Mouse (Mus musculus): ENCODE results near the gene Gal. TPM values are rescaled to one million over a fixed set of nuclear protein-coding genes. Genes with fewer than 3 reads are reported as not detected.

Gal gene
- 14.0 TPM in 2 replicates for polyA plus RNA-seq (2014; fragmentation: Nextera tagmentation; extraction: Ambion mirVana)

DNA sequence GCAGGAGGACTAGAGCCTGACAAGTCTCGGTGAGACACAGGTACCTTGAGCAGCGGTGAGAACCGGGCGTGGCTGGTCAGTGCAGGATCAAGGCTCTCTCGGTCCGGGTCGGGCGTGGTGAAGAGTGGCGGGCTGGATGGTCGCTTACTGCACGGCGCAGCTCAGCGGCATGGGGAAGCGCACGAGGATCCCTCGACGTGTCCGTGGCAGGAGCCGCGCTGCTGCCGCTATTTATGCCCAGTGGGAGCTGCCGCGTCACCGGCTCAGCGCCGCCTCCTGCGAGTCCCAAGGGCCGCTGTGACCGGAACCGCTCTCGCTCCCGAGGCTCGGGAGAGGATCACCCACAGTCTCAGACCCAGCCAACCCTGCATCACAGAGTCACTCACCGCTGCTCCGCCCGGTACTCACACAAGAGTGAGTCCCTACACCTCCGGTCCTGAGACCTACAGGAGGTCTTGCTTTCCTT is at the start of gene Gal:
TSS of gene Gal (minus strand) at position 277 of the 466 bp plus-strand sequence.
- ATAC-seq (replicated peaks; ENCODE audit: insufficient number of reproducible peaks, low FRiP score, low TSS enrichment): 0 out of 2 replicates have a peak, but pooled peaks have one; percentile 46
- Histone ChIP-seq H3K9ac (ENCODE audit: low read depth, low read length) (peak within 1 kb of the TSS; percentile 43; the same call in 1 of the 2 replicates), H3K27me3 (ENCODE audit: control insufficient read depth, insufficient read depth, low read length) (peaks cover 37% of the 10 kb centered on the region), H3K9me3 (replicated peaks; ENCODE audit: control insufficient read depth, low read length) (peaks cover 3% of the 10 kb centered on the region; the same call in 1 of the 2 replicates), H3K4me2 (peak within 1 kb of the TSS; percentile 68), H3K4me1 (ENCODE audit: control insufficient read depth, insufficient read depth, low read length) (0 out of 2 replicates have a peak, but pooled peaks cover 3% of the 10 kb centered on the region), H3K36me3 (ENCODE audit: control insufficient read depth, insufficient read depth, low read length) (no peaks in the 10 kb centered on the region), H3K4me3 (ENCODE audit: low read depth, low read length) (peak within 1 kb of the TSS; percentile 40), H3K27ac (ENCODE audit: low read depth, low read length) (no peak within 1 kb of the TSS)
- WGBS (ENCODE audit: insufficient replicate concordance): 3% methylated on average over 37 of the region's 37 CpGs

DNA sequence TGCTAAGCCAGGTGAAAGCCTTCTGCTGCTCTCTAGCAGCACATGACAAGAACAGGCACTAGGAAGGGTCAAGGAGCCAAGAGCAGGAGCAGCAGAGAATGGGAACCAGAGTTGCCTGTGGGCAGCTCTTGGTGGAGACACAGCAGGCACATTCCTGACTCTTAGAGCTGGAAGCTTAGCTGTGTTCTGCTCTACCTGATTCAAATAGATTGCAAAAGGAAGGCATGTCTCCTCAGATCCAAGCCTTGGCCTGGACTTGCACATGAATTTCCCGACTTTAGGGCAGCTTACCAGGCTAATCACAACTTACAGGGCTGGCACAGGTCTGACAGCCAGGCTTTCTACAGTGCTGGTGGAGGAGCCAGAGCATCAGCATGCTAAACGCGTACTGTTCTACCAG is 45.6 kb upstream of the Gal start:
- ATAC-seq (replicated peaks; ENCODE audit: insufficient number of reproducible peaks, low FRiP score, low TSS enrichment): no peak
- Histone ChIP-seq H3K9ac (ENCODE audit: low read depth, low read length) (no peak overlapping the region), H3K4me2 (no peak overlapping the region), H3K9me3 (replicated peaks; ENCODE audit: control insufficient read depth, low read length) (no peaks in the 10 kb centered on the region), H3K27ac (ENCODE audit: low read depth, low read length) (no peak overlapping the region), H3K4me3 (ENCODE audit: low read depth, low read length) (no peak overlapping the region), H3K36me3 (ENCODE audit: control insufficient read depth, insufficient read depth, low read length) (peaks cover 46% of the 10 kb centered on the region), H3K27me3 (ENCODE audit: control insufficient read depth, insufficient read depth, low read length) (no peaks in the 10 kb centered on the region), H3K4me1 (ENCODE audit: control insufficient read depth, insufficient read depth, low read length) (no peaks in the 10 kb centered on the region)
- WGBS (ENCODE audit: insufficient replicate concordance): 94% methylated on average over 3 of the region's 3 CpGs

DNA sequence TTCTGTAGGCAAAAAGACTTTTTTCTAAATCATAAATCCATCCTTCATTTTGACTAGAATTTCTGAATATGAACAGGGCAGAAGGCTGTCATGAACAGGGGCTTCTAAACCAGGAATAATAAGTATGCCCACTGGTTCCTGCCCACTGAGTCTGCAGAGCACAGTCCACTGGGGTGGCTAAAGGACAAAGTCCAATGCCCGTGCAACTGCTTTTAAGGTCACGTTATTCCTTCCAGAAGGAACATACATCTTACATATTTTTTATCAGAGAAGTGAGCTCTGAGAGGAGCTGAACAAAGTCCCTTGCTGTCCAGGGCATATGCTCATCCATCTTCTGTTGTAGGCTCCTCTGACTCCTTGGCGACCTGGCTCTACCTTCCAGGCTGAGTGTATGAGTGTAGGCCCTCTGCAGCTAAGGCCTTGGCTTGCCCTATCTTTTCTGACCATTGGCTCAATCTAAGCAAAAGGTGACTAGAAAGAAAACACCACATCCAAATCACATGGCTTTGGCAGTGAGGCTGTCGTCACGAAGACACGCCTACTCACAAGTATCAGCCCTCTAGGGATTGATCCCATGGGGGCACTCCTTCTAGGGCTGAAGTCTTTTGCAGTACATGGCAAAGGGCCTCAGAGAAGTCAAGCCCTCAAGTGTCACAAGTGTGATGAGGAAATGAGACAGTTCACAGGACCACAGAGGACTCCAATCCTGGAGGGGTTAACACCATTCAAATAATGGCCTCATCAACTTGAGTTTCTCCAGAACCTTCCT is 44.2 kb upstream of the Gal start:
- 92% methylated on average over 6 of the region's 6 CpGs for WGBS (ENCODE audit: insufficient replicate concordance)
- peaks cover 47% of the 10 kb centered on the region for H3K36me3 ChIP-seq (ENCODE audit: control insufficient read depth, insufficient read depth, low read length)

DNA sequence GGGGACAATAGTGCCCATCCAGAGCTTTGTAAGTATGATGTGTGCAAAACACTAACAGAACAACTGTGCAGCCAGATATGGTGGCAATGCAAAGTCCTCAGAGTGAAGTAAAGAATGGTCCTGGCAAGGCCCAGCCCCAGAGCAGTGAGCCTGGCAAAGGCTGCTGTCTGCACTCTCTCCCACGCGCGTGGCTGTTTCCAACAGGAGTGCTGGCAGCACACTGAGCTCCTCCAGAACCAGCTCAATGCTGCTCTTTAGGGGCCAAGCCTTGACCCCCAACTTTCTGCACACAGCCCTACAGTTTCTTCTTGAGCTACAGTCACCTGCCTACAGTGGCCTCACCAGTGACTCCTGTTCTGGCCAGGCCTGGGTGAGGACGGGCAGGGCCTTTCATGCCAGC is 43.4 kb upstream of the Gal start:
- 91% methylated on average over 4 of the region's 4 CpGs for WGBS (ENCODE audit: insufficient replicate concordance)
- Histone ChIP-seq H3K36me3 (ENCODE audit: control insufficient read depth, insufficient read depth, low read length) (peaks cover 47% of the 10 kb centered on the region), H3K4me3 (ENCODE audit: low read depth, low read length) (no peak overlapping the region), H3K4me2 (no peak overlapping the region), H3K9me3 (replicated peaks; ENCODE audit: control insufficient read depth, low read length) (no peaks in the 10 kb centered on the region), H3K4me1 (ENCODE audit: control insufficient read depth, insufficient read depth, low read length) (no peaks in the 10 kb centered on the region), H3K27me3 (ENCODE audit: control insufficient read depth, insufficient read depth, low read length) (no peaks in the 10 kb centered on the region), H3K9ac (ENCODE audit: low read depth, low read length) (no peak overlapping the region), H3K27ac (ENCODE audit: low read depth, low read length) (no peak overlapping the region)
- no peak for ATAC-seq (replicated peaks; ENCODE audit: insufficient number of reproducible peaks, low FRiP score, low TSS enrichment)

More for the DNA sequence above, 44.2 kb upstream of the Gal start:
- H3K4me1 ChIP-seq (ENCODE audit: control insufficient read depth, insufficient read depth, low read length): no peaks in the 10 kb centered on the region
- no peak overlapping the region for H3K4me2 ChIP-seq
- no peak for ATAC-seq (replicated peaks; ENCODE audit: insufficient number of reproducible peaks, low FRiP score, low TSS enrichment)
- no peak overlapping the region for H3K4me3 ChIP-seq (ENCODE audit: low read depth, low read length)
- H3K27ac ChIP-seq (ENCODE audit: low read depth, low read length): no peak overlapping the region
- no peak overlapping the region for H3K9ac ChIP-seq (ENCODE audit: low read depth, low read length)
- H3K9me3 ChIP-seq (replicated peaks; ENCODE audit: control insufficient read depth, low read length): no peaks in the 10 kb centered on the region
- H3K27me3 ChIP-seq (ENCODE audit: control insufficient read depth, insufficient read depth, low read length): no peaks in the 10 kb centered on the region

DNA sequence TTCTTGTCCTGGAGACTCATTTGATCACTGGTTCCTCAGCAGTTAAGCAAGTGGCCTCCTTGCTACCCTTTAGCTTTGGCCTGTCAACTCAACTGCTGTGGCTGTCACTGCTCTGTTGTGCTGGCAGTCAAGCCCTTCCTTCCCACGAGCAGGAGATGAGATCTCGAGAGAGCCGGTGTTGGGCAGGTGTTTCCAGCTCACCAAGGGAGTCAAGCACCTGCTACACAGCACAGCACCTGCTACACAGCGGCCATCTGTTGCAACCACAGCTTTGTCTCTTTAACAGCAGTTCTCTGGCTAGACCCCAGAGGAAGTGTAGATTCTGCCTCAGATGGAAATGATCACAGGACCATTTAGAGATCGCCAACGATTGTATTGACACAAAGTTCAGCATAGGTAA is 37.3 kb upstream of the Gal start:
- Histone ChIP-seq H3K9me3 (replicated peaks; ENCODE audit: control insufficient read depth, low read length) (0 out of 2 replicates have a peak, but pooled peaks cover 2% of the 10 kb centered on the region), H3K9ac (ENCODE audit: low read depth, low read length) (no peak overlapping the region), H3K4me2 (no peak overlapping the region), H3K27ac (ENCODE audit: low read depth, low read length) (no peak overlapping the region), H3K4me3 (ENCODE audit: low read depth, low read length) (no peak overlapping the region), H3K4me1 (ENCODE audit: control insufficient read depth, insufficient read depth, low read length) (no peaks in the 10 kb centered on the region; the same call in none of the 2 replicates), H3K36me3 (ENCODE audit: control insufficient read depth, insufficient read depth, low read length) (peaks cover 13% of the 10 kb centered on the region), H3K27me3 (ENCODE audit: control insufficient read depth, insufficient read depth, low read length) (no peaks in the 10 kb centered on the region)
- ATAC-seq (replicated peaks; ENCODE audit: insufficient number of reproducible peaks, low FRiP score, low TSS enrichment): no peak
- 54% methylated on average over 6 of the region's 6 CpGs for WGBS (ENCODE audit: insufficient replicate concordance)

DNA sequence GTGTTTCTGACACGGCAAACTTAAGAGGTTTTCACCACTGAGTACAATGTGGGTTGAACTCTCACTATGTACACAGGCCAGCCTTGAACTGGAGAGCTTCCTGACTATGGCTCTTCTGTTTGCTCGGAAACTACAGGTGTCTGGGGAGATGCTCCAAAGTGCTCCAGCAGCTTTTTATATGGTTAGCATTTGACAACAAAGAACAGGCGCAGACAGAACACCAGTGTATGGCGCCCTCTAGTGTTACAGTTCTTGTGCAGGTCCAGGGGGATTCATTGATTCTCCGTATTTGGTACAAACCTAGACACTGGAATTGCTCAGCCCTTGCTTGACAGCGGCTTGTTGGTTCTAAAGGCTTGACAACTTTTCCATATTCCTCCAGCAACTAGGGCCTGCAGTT is 36.8 kb upstream of the Gal start:
- Histone ChIP-seq H3K36me3 (ENCODE audit: control insufficient read depth, insufficient read depth, low read length) (peaks cover 13% of the 10 kb centered on the region), H3K27ac (ENCODE audit: low read depth, low read length) (no peak overlapping the region), H3K4me2 (no peak overlapping the region), H3K4me3 (ENCODE audit: low read depth, low read length) (no peak overlapping the region), H3K9ac (ENCODE audit: low read depth, low read length) (no peak overlapping the region), H3K4me1 (ENCODE audit: control insufficient read depth, insufficient read depth, low read length) (no peaks in the 10 kb centered on the region; the same call in none of the 2 replicates), H3K27me3 (ENCODE audit: control insufficient read depth, insufficient read depth, low read length) (no peaks in the 10 kb centered on the region), H3K9me3 (replicated peaks; ENCODE audit: control insufficient read depth, low read length) (0 out of 2 replicates have a peak, but pooled peaks cover 2% of the 10 kb centered on the region)
- WGBS (ENCODE audit: insufficient replicate concordance): 26% methylated on average over 6 of the region's 6 CpGs
- ATAC-seq (replicated peaks; ENCODE audit: insufficient number of reproducible peaks, low FRiP score, low TSS enrichment): no peak; the same call in 1 of the 2 replicates

DNA sequence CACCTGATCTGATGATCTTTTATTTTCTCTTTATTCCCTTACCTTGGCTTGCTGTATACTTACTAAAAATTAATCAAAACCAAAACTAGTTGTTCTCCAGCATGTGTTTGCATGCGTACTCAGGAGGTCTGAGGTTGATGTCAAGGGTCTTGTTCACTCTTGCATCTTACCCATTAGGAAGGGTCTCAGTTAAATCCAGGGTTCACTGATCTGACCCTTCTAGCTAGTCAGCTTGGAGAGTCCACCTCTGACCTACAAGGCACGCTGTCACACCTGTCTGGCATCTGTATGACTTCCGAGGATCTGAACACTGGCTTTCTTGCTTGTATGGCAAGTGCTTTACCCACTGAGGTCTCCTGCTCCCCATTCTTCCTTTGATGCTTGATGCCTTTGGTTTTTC is 36.4 kb upstream of the Gal start:
- Histone ChIP-seq H3K9ac (ENCODE audit: low read depth, low read length) (no peak overlapping the region), H3K27me3 (ENCODE audit: control insufficient read depth, insufficient read depth, low read length) (no peaks in the 10 kb centered on the region), H3K4me1 (ENCODE audit: control insufficient read depth, insufficient read depth, low read length) (no peaks in the 10 kb centered on the region; the same call in none of the 2 replicates), H3K36me3 (ENCODE audit: control insufficient read depth, insufficient read depth, low read length) (peaks cover 13% of the 10 kb centered on the region), H3K4me2 (no peak overlapping the region), H3K27ac (ENCODE audit: low read depth, low read length) (no peak overlapping the region), H3K9me3 (replicated peaks; ENCODE audit: control insufficient read depth, low read length) (0 out of 2 replicates have a peak, but pooled peaks cover 2% of the 10 kb centered on the region), H3K4me3 (ENCODE audit: low read depth, low read length) (no peak overlapping the region)
- no peak for ATAC-seq (replicated peaks; ENCODE audit: insufficient number of reproducible peaks, low FRiP score, low TSS enrichment)
- WGBS (ENCODE audit: insufficient replicate concordance): 91% methylated on average over 3 of the region's 3 CpGs

DNA sequence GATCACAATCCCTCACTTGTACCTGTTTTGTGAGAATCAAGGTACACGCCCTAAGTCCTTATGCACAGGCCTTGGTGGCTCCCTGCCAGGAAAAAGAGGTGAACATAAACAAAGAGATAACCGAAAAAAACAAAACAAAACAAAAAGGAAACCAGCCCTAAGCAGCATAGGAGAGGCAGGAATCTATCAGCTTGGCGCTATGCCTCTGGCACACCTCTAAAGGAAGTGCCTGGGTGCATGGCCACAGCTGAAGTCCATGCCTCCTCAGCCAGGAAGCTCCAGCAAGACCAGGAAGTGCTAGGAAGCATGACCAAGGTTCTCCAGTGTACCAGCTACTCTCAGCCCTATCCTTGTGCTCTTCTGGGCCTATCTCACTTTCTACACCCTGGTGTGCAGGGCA is 34.9 kb upstream of the Gal start:
- Histone ChIP-seq H3K27me3 (ENCODE audit: control insufficient read depth, insufficient read depth, low read length) (no peaks in the 10 kb centered on the region), H3K4me1 (ENCODE audit: control insufficient read depth, insufficient read depth, low read length) (no peaks in the 10 kb centered on the region; the same call in none of the 2 replicates), H3K9me3 (replicated peaks; ENCODE audit: control insufficient read depth, low read length) (0 out of 2 replicates have a peak, but pooled peaks cover 2% of the 10 kb centered on the region), H3K9ac (ENCODE audit: low read depth, low read length) (no peak overlapping the region), H3K4me2 (no peak overlapping the region), H3K4me3 (ENCODE audit: low read depth, low read length) (no peak overlapping the region), H3K27ac (ENCODE audit: low read depth, low read length) (no peak overlapping the region), H3K36me3 (ENCODE audit: control insufficient read depth, insufficient read depth, low read length) (peaks cover 3% of the 10 kb centered on the region; the same call in 1 of the 2 replicates)
- 60% methylated on average over 3 of the region's 3 CpGs for WGBS (ENCODE audit: insufficient replicate concordance)
- ATAC-seq (replicated peaks; ENCODE audit: insufficient number of reproducible peaks, low FRiP score, low TSS enrichment): no peak
